In genomic region chr1:43191078-43191477, GRCm38 (mm10) we compare ENCODE assay signal across 31 mouse cellular contexts. TPM values are rescaled to one million over a fixed set of nuclear protein-coding genes. Genes with fewer than 3 reads are reported as not detected.
A peak's percentile ranks its signal among the peaks of the same experiment; 100 is the strongest.
DNase-seq lines count a peak whose midpoint lies in the region; ATAC-seq and TF ChIP-seq lines count a peak whose summit lies in the region.
"Had no signal": no experiment of that assay in that cellular context is flagged by ENCODE, and none has a peak within 500 bp of the region (broad histone marks: within the 10 kb centered on the region; RNA-seq: fewer than 3 reads in every experiment).

No protein-coding gene starts in this region.

- no peak for TF ChIP-seq CTCF in heart, postnatal 0 days (IDR thresholded peaks at IDR 0.05; ENCODE audit: low read depth)
- no peak for TF ChIP-seq CTCF in CH12.LX (conservative IDR thresholded peaks at IDR 0.05 in 1 of 2, IDR thresholded peaks at IDR 0.05 in 1 of 2; ENCODE audit: low read depth in 2 of 2, low read length in 2 of 2)

- no peak for TF ChIP-seq RAD21 in CH12.LX (IDR thresholded peaks at IDR 0.05; ENCODE audit: low read depth, low read length)

- DNase-seq in heart, postnatal 25 days (ENCODE audit: low spot score): no peak
- DNase-seq in heart, postnatal 0 days (ENCODE audit: low spot score): no peak
- no peak for DNase-seq in heart, postnatal 14 days
- no peak for DNase-seq in CH12.LX (ENCODE audit: extremely low read depth)
- peak; percentile 61 for DNase-seq in fibroblast of lung, adult 2 months (ENCODE audit: low read depth)
- DNase-seq in kidney, adult 9 months: no peak
- DNase-seq: adrenal gland, postnatal 25 days; cerebellum, adult 2 months; cerebellum, postnatal 14 days; forebrain, postnatal 0 days; gastrocnemius, postnatal 14 days; kidney, adult 2 months; kidney, postnatal 4 days; layer of hippocampus, postnatal 36 days; liver; lung, adult 2 months; lung, postnatal 10 days; right cerebral cortex, postnatal 4 days; thymus, adult 2 months; thymus, postnatal 36 days had no signal

- no peak overlapping the region for H3K9ac ChIP-seq in heart, embryonic 12.5 days
- H3K9ac ChIP-seq in heart, postnatal 0 days (replicated peaks; ENCODE audit: low read depth, low read length): peak overlapping the region; percentile 70
- H3K9ac ChIP-seq in CH12.LX (ENCODE audit: insufficient read depth, low read depth): no peak overlapping the region
- H3K9ac ChIP-seq: forebrain, embryonic 12.5 days; forebrain, postnatal 0 days; hindbrain, embryonic 15.5 days; liver, embryonic 14.5 days; midbrain, embryonic 13.5 days had no signal

- H3K4me2 ChIP-seq in heart, embryonic 12.5 days: peak overlapping the region; percentile 4; the same call in 1 of the 2 replicates
- peak overlapping the region; percentile 62 for H3K4me2 ChIP-seq in heart, postnatal 0 days (ENCODE audit: low read depth, low read length)
- H3K4me2 ChIP-seq in CH12.LX (ENCODE audit: insufficient read depth, low read depth, poor library complexity, severe bottlenecking): no peak overlapping the region
- H3K4me2 ChIP-seq: forebrain, embryonic 12.5 days; hindbrain, embryonic 15.5 days; midbrain, embryonic 13.5 days had no signal

- in situ Hi-C loops in CH12.LX (cut with MboI; ENCODE audit: low pct_ligation_motif_present, low pct_unique_long_range_greater_than_20kb, low sequenced_read_pairs): no loop called here

- dilution Hi-C loops in CH12.LX (cut with MboI; ENCODE audit: extremely low pct_ligation_motif_present, extremely low pct_unique_long_range_greater_than_20kb, low sequenced_read_pairs): no loop called here

- WGBS in heart, embryonic 12.5 days: 78% methylated on average over 8 of the region's 8 CpGs
- 41% methylated on average over 8 of the region's 8 CpGs for WGBS in heart, postnatal 0 days

- intact Hi-C loops in heart, postnatal 25 days (cut with DNase I): no loop called here
- intact Hi-C loops in heart, postnatal 14 days (cut with DNase I): loop anchor here (5.0 kb wide), 1 partner anchor 66 kb away; no protein-coding TSS in a partner anchor

- H3K36me3 ChIP-seq in heart, embryonic 12.5 days: no peaks in the 10 kb centered on the region
- peaks cover 5% of the 10 kb centered on the region; the same call in 1 of the 2 replicates for H3K36me3 ChIP-seq in heart, postnatal 0 days (replicated peaks; ENCODE audit: control insufficient read depth, insufficient read depth, low read length)
- H3K36me3 ChIP-seq in CH12.LX (replicated peaks in 1 of 2; ENCODE audit: control insufficient read depth in 1 of 2, insufficient read depth in 1 of 2, low read length in 1 of 2): no peaks in the 10 kb centered on the region
- H3K36me3 ChIP-seq: forebrain, embryonic 12.5 days; hindbrain, embryonic 15.5 days; midbrain, embryonic 13.5 days had no signal

- no peak overlapping the region for H3K4me3 ChIP-seq in heart, embryonic 12.5 days
- H3K4me3 ChIP-seq in heart, postnatal 0 days (ENCODE audit: low read depth, low read length): peak overlapping the region; percentile 49
- H3K4me3 ChIP-seq in CH12.LX (replicated peaks in 1 of 3; ENCODE audit: low read depth in 2 of 3, low read length in 2 of 3, poor library complexity in 1 of 3): no peak overlapping the region
- H3K4me3 ChIP-seq: erythroblast, embryonic 14.5 days; forebrain, embryonic 12.5 days; hindbrain, embryonic 15.5 days; midbrain, embryonic 13.5 days had no signal

- H3K9me3 ChIP-seq in heart, embryonic 12.5 days (replicated peaks): no peaks in the 10 kb centered on the region
- H3K9me3 ChIP-seq in heart, postnatal 0 days (replicated peaks; ENCODE audit: control insufficient read depth, low read length): no peaks in the 10 kb centered on the region
- no peaks in the 10 kb centered on the region for H3K9me3 ChIP-seq in CH12.LX (replicated peaks; ENCODE audit: low read length)
- H3K9me3 ChIP-seq: forebrain, embryonic 12.5 days; hindbrain, embryonic 15.5 days; midbrain, embryonic 13.5 days had no signal

- ATAC-seq in heart, embryonic 12.5 days (ENCODE audit: insufficient number of reproducible peaks, low FRiP score): no peak
- no peak for ATAC-seq in heart, postnatal 0 days (ENCODE audit: insufficient read depth, low read depth)
- ATAC-seq: forebrain, postnatal 0 days; inflammation-experienced regulatory T-cells, adult 6 months; midbrain, embryonic 13.5 days had no signal

- no peak for TF ChIP-seq POLR2A in CH12.LX (IDR thresholded peaks at IDR 0.05; ENCODE audit: low read depth, low read length)

- H3K79me2 ChIP-seq in CH12.LX (replicated peaks; ENCODE audit: control insufficient read depth, extremely low read depth, insufficient read depth, poor library complexity, severe bottlenecking): no peaks in the 10 kb centered on the region

- peak; percentile 24; the same call in 1 of the 2 replicates for TF ChIP-seq EP300 in heart, postnatal 0 days (IDR thresholded peaks at IDR 0.05; ENCODE audit: low read depth)
- no peak for TF ChIP-seq EP300 in CH12.LX (IDR thresholded peaks at IDR 0.05; ENCODE audit: low read length)

- H3K27ac ChIP-seq in heart, embryonic 12.5 days (ENCODE audit: poor library complexity, severe bottlenecking): peak overlapping the region; percentile 23; the same call in 1 of the 2 replicates
- peak overlapping the region; percentile 90 for H3K27ac ChIP-seq in heart, postnatal 0 days (ENCODE audit: low read depth)
- no peak overlapping the region for H3K27ac ChIP-seq in CH12.LX (ENCODE audit: insufficient read depth, low read depth)
- H3K27ac ChIP-seq: forebrain, embryonic 12.5 days; hindbrain, embryonic 15.5 days; liver, embryonic 14.5 days; macrophage; midbrain, embryonic 13.5 days; stomach, postnatal 0 days had no signal

- H3K27me3 ChIP-seq in heart, embryonic 12.5 days (replicated peaks): no peaks in the 10 kb centered on the region
- H3K27me3 ChIP-seq in heart, postnatal 0 days (ENCODE audit: control insufficient read depth, insufficient read depth, low read length): no peaks in the 10 kb centered on the region
- no peaks in the 10 kb centered on the region for H3K27me3 ChIP-seq in CH12.LX (replicated peaks)
- H3K27me3 ChIP-seq: forebrain, embryonic 12.5 days; hindbrain, embryonic 15.5 days; midbrain, embryonic 13.5 days had no signal

- H3K4me1 ChIP-seq in heart, embryonic 12.5 days (replicated peaks): peaks cover 19% of the 10 kb centered on the region
- peaks cover 15% of the 10 kb centered on the region; the same call in 1 of the 2 replicates for H3K4me1 ChIP-seq in heart, postnatal 0 days (ENCODE audit: control insufficient read depth, insufficient read depth)
- H3K4me1 ChIP-seq in CH12.LX (ENCODE audit: control insufficient read depth in 1 of 2, insufficient read depth in 2 of 2): no peaks in the 10 kb centered on the region
- H3K4me1 ChIP-seq: hindbrain, embryonic 15.5 days had no signal

TF ChIP-seq in CH12.LX, 34 proteins besides CTCF, POLR2A, EP300 and RAD21:
- no peak for TF ChIP-seq ELF1 (IDR thresholded peaks at IDR 0.05; ENCODE audit: low read depth, low read length)
- no peak for TF ChIP-seq NELFE (IDR thresholded peaks at IDR 0.05; ENCODE audit: low read depth, low read length)
- peak; percentile 46; the same call in 1 of the 2 replicates for TF ChIP-seq IRF4 (IDR thresholded peaks at IDR 0.05; ENCODE audit: low read depth, low read length)
- TF ChIP-seq BHLHE40 (IDR thresholded peaks at IDR 0.05; ENCODE audit: low read depth, low read length): peak; percentile 51
- TF ChIP-seq CHD2 (IDR thresholded peaks at IDR 0.05; ENCODE audit: low read length): no peak
- TF ChIP-seq SMC3 (IDR thresholded peaks at IDR 0.05; ENCODE audit: low read depth, low read length): no peak
- TF ChIP-seq HCFC1 (IDR thresholded peaks at IDR 0.05; ENCODE audit: low read depth, low read length): no peak
- TF ChIP-seq ZMIZ1 (IDR thresholded peaks at IDR 0.05; ENCODE audit: low read depth, low read length): no peak
- TF ChIP-seq ZC3H11A (IDR thresholded peaks at IDR 0.05; ENCODE audit: low read depth, low read length): no peak
- TF ChIP-seq JUN (IDR thresholded peaks at IDR 0.05; ENCODE audit: insufficient read depth, low read depth, low read length): no peak
- TF ChIP-seq MYC (IDR thresholded peaks at IDR 0.05; ENCODE audit: low read depth, low read length): no peak
- no peak for TF ChIP-seq POLR2AphosphoS2 (IDR thresholded peaks at IDR 0.05; ENCODE audit: low read depth, low read length)
- TF ChIP-seq USF1 (IDR thresholded peaks at IDR 0.05; ENCODE audit: low read depth, low read length): no peak
- no peak for TF ChIP-seq ZKSCAN1 (IDR thresholded peaks at IDR 0.05; ENCODE audit: borderline replicate concordance, low read depth, low read length)
- TF ChIP-seq MAFK (IDR thresholded peaks at IDR 0.05; ENCODE audit: insufficient replicate concordance, low read length): no peak
TF ChIP-seq in CH12.LX: peak in this region for 2.

RNA-seq across cellular contexts. Expression of gene Fhl2, which starts 5.7 kb away (rescaled TPM):
- polyA plus RNA-seq in heart, embryonic 12.5 days (2016; fragmentation: Nextera tagmentation; extraction: Ambion mirVana): 203 and 205 TPM in 2 replicates
- 1,000 to 10,000 TPM; 2,139 to 2,275 TPM for total RNA-seq in heart, postnatal 25 days (2021)
- 2,555 and 2,942 TPM in 2 replicates for total RNA-seq in heart, postnatal 0 days (2014; rRNA removed; ENCODE audit: low replicate concordance)
- polyA plus RNA-seq in heart, postnatal 0 days (2015; fragmentation: Nextera tagmentation; extraction: Ambion mirVana): 974 and 1,129 TPM in 2 replicates
- total RNA-seq in heart, postnatal 14 days (2021): 1,000 to 10,000 TPM; 1,735 to 2,031 TPM
- total RNA-seq in CH12.LX (2012; rRNA removed) (0.21 TPM in 1 of 2 replicates, not detected in the other), CH12.LX (2014; rRNA removed) (0.13 TPM in 1 of 2 replicates, not detected in the other)
- 0.14 TPM in 1 of 2 replicates, not detected in the other for polyA plus RNA-seq in CH12.LX (2012; ENCODE audit: insufficient read length, low read depth)
- total RNA-seq: hematopoietic stem cell, adult 5-6 weeks; megakaryocyte-erythroid progenitor cell, adult 5-6 weeks had no signal
- polyA plus RNA-seq: erythroblast, embryonic 14.5 days; macrophage had no signal

Comparison
In these comparisons a context has a peak if more than half of its experiments do, and no peak if none do; other contexts are left out.
1. RNA of gene Fhl2, which starts 5.7 kb away (total RNA-seq): 2,555 to 2,942 TPM in heart, postnatal 0 days, 2,139 to 2,275 TPM in heart, postnatal 25 days and 1,735 to 2,031 TPM in heart, postnatal 14 days; 0.13 to 0.21 TPM in CH12.LX; every median in the first group is over 1,000 times any median in the second.